Mouse (Mus musculus): ENCODE measurements around the gene Gm867.

- TF ChIP-seq CTCF (IDR thresholded peaks at IDR 0.05; ENCODE audit: extremely low read depth, insufficient read depth, low read length) (no peak), POLR2A (IDR thresholded peaks at IDR 0.05; ENCODE audit: extremely low read depth, insufficient read depth, low read length) (no peak)
Measured at GRCm38 (mm10) chr10:75978119-75978834, 37.8 kb upstream of the Gm867 start.
